Mouse (Mus musculus) erythroblast, embryonic 14.5 days (primary cell): ENCODE results near the gene Zfp612. TPM values are rescaled to one million over a fixed set of nuclear protein-coding genes. Genes with fewer than 3 reads are reported as not detected.
"Not testable (repeated sequence)": the region's sequence is repeated elsewhere in the genome, so short reads cannot be mapped to it uniquely, and the experiment has no call there.

Source experiments
- H3K27me3 ChIP-seq: 2 replicates; pipeline ENCODE4 v1.6.1; 2012; ENCODE audit warnings: inconsistent platforms; ENCODE audit not compliant: control insufficient read depth
- H3K36me3 ChIP-seq: 2 replicates; pipeline ENCODE4 v1.6.1; 2012; ENCODE audit warnings: mild to moderate bottlenecking, inconsistent platforms; ENCODE audit not compliant: control insufficient read depth
- H3K4me1 ChIP-seq: 2 replicates; pipeline ENCODE4 v1.6.1; 2012; ENCODE audit warnings: inconsistent platforms; ENCODE audit not compliant: control insufficient read depth
- H3K4me3 ChIP-seq: replicated peaks from 2 replicates; pipeline ENCODE3; 2012; ENCODE audit warnings: moderate library complexity, mild to moderate bottlenecking, inconsistent platforms
- H3K9me3 ChIP-seq: 2 replicates; pipeline ENCODE4 v1.6.1; 2012; ENCODE audit warnings: low read length, inconsistent platforms, mixed read lengths; ENCODE audit not compliant: control insufficient read depth
- GATA1 ChIP-seq: IDR thresholded peaks from 2 replicates; pipeline ENCODE4 v1.6.1; 2012; ENCODE audit warnings: low read length, inconsistent platforms, mixed read lengths
- TAL1 ChIP-seq: IDR thresholded peaks from 3 replicates; pipeline ENCODE4 v1.6.1; 2012; ENCODE audit warnings: low read length, inconsistent platforms, mixed read lengths
- polyA plus RNA-seq: library from polyadenylated mRNA; stranded (reverse); fragments of >175 nt; gene quantifications from 2 replicates; pipeline ENCODE4 v1.2.3, GENCODE M21; 2012

Gene Zfp612
- not detected in 2 replicates for polyA plus RNA-seq

- Histone ChIP-seq H3K4me1 (peaks cover 9% of the 10 kb centered on the region), H3K36me3 (no peaks in the 10 kb centered on the region), H3K4me3 (peak within 1 kb of the TSS; percentile 63), H3K27me3 (peaks cover 7% of the 10 kb centered on the region), H3K9me3 (no peaks in the 10 kb centered on the region)
- TF ChIP-seq GATA1 = no peak
Observed at GRCm38 (mm10) chr8:110079282-110080221, at the start of gene Zfp612. Gene Zfp612 (plus strand): TSS chr8:110079746.

DNA sequence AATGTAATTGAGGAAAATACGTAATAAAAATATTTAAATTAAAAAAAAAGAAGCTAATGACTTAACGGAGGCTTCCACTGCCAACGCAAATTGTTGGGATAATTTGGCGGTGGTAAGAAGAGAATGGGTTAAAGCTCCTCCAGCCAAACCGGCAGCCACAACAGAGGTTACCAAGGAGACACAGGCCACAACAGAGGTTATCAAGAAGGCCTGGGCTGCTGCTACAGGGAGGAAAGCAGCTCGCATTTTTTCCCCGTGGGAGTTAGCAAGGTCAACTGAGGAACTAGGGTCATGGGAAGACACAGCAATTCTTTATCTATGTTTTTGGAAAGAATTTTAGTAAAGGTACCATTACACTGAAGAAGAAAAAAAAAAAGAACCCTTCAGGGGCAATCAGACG, 45.8 kb upstream of the Zfp612 start:
- not testable (repeated sequence) for H3K4me1 ChIP-seq, H3K27me3 ChIP-seq, H3K4me3 ChIP-seq, H3K36me3 ChIP-seq
- H3K9me3 ChIP-seq = peaks cover 11% of the 10 kb centered on the region

GRCm38 (mm10) chr8:110034331-110034730, 45.2 kb upstream of the Zfp612 start:
- no peaks in the 10 kb centered on the region for H3K4me1 ChIP-seq
- no peaks in the 10 kb centered on the region for H3K27me3 ChIP-seq
- peaks cover 11% of the 10 kb centered on the region for H3K9me3 ChIP-seq
- TF ChIP-seq TAL1 (no peak), GATA1 (no peak)
- H3K36me3 ChIP-seq = no peaks in the 10 kb centered on the region
- no peak overlapping the region for H3K4me3 ChIP-seq

DNA sequence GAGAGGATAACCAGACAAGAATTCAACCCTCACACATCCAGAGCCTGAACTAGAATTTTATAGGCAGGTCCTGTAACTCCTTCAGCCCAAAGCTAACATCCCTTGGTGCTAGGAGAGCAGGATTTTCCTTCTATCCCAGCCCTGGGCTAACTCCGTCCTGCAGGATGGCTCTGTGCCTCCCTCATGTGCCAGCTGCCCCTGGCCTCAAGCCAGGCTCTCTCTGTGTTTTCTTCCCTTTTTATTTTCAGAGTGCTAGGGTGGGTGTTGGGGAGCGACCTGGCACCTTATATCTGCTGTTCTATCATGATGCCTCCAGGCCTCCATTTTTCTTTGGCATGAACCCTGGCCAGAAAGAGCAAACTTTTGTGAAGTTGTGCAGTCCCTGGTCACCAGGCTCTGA, 43.4 kb upstream of the Zfp612 start:
- Histone ChIP-seq H3K4me3 (no peak overlapping the region), H3K36me3 (no peaks in the 10 kb centered on the region), H3K9me3 (no peaks in the 10 kb centered on the region), H3K4me1 (no peaks in the 10 kb centered on the region), H3K27me3 (no peaks in the 10 kb centered on the region)
- TF ChIP-seq TAL1 (no peak), GATA1 (no peak)

- Histone ChIP-seq H3K27me3 (no peaks in the 10 kb centered on the region), H3K9me3 (0 out of 2 replicates have a peak, but pooled peaks cover 2% of the 10 kb centered on the region), H3K4me3 (no peak overlapping the region), H3K36me3 (no peaks in the 10 kb centered on the region), H3K4me1 (no peaks in the 10 kb centered on the region)
- TF ChIP-seq GATA1 (no peak), TAL1 (no peak)
Observed at GRCm38 (mm10) chr8:110039216-110039615, 40.3 kb upstream of the Zfp612 start.

- TF ChIP-seq TAL1 (no peak), GATA1 (no peak)
- H3K4me1 ChIP-seq = no peaks in the 10 kb centered on the region
- 0 out of 2 replicates have a peak, but pooled peaks cover 2% of the 10 kb centered on the region for H3K9me3 ChIP-seq
- H3K36me3 ChIP-seq = no peaks in the 10 kb centered on the region
- H3K27me3 ChIP-seq = no peaks in the 10 kb centered on the region
- no peak within 1 kb of the TSS for H3K4me3 ChIP-seq
Observed at GRCm38 (mm10) chr8:110039659-110040058, 39.9 kb upstream of the Zfp612 start, which contains the start of gene Chst4. Gene Chst4 (minus strand): TSS chr8:110039740.

DNA sequence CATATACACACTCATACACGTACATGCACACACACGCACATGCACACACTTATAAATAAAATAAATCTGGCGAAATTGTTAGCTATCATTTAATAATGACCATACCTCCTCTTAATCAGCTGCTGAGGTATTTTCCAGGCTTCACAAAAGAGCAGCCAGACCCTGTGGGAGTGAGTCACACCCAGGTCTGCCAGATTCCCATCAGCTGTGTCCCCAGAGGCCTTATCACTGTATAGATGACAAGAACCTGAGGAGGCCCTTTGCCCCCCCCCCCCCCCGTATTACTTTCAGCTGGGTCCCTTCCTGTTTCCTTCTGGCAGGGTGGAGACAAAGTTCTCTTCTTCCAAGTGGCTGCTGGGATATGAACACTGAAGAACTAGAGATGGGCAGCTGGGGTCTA, 39.0 kb upstream of the Zfp612 start:
- no peak for TF ChIP-seq TAL1
- TF ChIP-seq GATA1 = no peak
- no peaks in the 10 kb centered on the region for H3K27me3 ChIP-seq
- H3K36me3 ChIP-seq = no peaks in the 10 kb centered on the region

DNA sequence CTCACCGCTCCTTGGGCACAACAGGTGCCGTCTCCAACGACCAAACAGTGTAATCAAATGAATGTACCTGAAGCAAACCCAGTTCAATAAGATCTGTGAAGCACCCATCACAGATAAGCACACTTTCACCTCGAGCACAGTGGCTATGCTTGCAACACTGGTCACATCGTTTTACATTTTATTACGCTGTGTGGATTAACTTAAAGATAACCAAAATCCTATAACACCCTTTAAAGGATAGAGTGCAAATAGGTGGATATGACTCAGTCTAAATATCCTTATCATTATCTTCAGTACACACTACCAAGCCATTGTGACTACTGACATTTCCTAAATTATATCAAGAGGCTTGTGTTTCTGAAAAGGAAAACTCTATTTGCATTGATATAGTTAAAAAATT, 28.3 kb upstream of the Zfp612 start:
- Histone ChIP-seq H3K4me1 (no peaks in the 10 kb centered on the region), H3K36me3 (no peaks in the 10 kb centered on the region), H3K9me3 (no peaks in the 10 kb centered on the region), H3K4me3 (no peak overlapping the region), H3K27me3 (no peaks in the 10 kb centered on the region)
- TF ChIP-seq GATA1 (no peak), TAL1 (no peak)

More for the DNA sequence above, 39.0 kb upstream of the Zfp612 start:
- 0 out of 2 replicates have a peak, but pooled peaks cover 2% of the 10 kb centered on the region for H3K9me3 ChIP-seq
- no peaks in the 10 kb centered on the region for H3K4me1 ChIP-seq
- H3K4me3 ChIP-seq = no peak overlapping the region

GRCm38 (mm10) chr8:110058207-110058606, 21.3 kb upstream of the Zfp612 start:
- Histone ChIP-seq H3K4me1 (no peaks in the 10 kb centered on the region), H3K36me3 (no peaks in the 10 kb centered on the region), H3K27me3 (no peaks in the 10 kb centered on the region), H3K9me3 (no peaks in the 10 kb centered on the region), H3K4me3 (no peak overlapping the region)
- TF ChIP-seq GATA1 (no peak), TAL1 (no peak)
